Mouse (Mus musculus) C2C12 (cell line): Measurements from ENCODE around the gene Decr2. TPM values are rescaled to one million over a fixed set of nuclear protein-coding genes. Genes with fewer than 3 reads are reported as not detected.
A peak's percentile ranks its signal among the peaks of the same experiment; 100 is the strongest.
"Not testable (repeated sequence)": the region's sequence is repeated elsewhere in the genome, so short reads cannot be mapped to it uniquely, and the experiment has no call there.

Experiments
- H3K27me3 ChIP-seq: one replicate; pipeline ENCODE4 v1.6.1; 2011; ENCODE audit not compliant: control insufficient read depth, insufficient read depth, insufficient read length
- H3K36me3 ChIP-seq: one replicate; pipeline ENCODE4 v1.6.1; 2011; ENCODE audit not compliant: control insufficient read depth, insufficient read depth
- H3K4me3 ChIP-seq: one replicate; pipeline ENCODE4 v1.5.1; 2011; ENCODE audit warnings: mild to moderate bottlenecking, control low read depth; ENCODE audit not compliant: poor library complexity, insufficient read depth, severe bottlenecking
- H3K79me2 ChIP-seq: one replicate; pipeline ENCODE4 v1.6.1; 2011; ENCODE audit not compliant: control insufficient read depth, insufficient read depth
- H3K79me3 ChIP-seq: one replicate; pipeline ENCODE4 v1.6.1; 2011; ENCODE audit warnings: low read depth, control low read depth
- H3ac ChIP-seq: one replicate; pipeline ENCODE3; 2011; ENCODE audit warnings: low read depth; ENCODE audit not compliant: control insufficient read depth, insufficient read length
- CEBPB ChIP-seq: IDR thresholded peaks from one replicate; pipeline ENCODE4 v1.6.1; 2011; ENCODE audit warnings: low read depth, mild to moderate bottlenecking, control low read depth, moderate library complexity
- CTCF ChIP-seq: IDR thresholded peaks from one replicate; pipeline ENCODE4 v1.5.1; 2011; ENCODE audit not compliant: control insufficient read depth, insufficient read depth, insufficient read length
- FOSL1 ChIP-seq: IDR thresholded peaks from one replicate; pipeline ENCODE4 v1.8.0; 2011; ENCODE audit warnings: mild to moderate bottlenecking, low read length; ENCODE audit not compliant: poor library complexity, insufficient read depth, severe bottlenecking
- MAX ChIP-seq: IDR thresholded peaks from one replicate; pipeline ENCODE4 v1.6.1; 2011; ENCODE audit warnings: mild to moderate bottlenecking, control low read depth
- MYOD1 ChIP-seq: IDR thresholded peaks from one replicate; pipeline ENCODE4 v1.6.1; 2011; ENCODE audit warnings: low read depth; ENCODE audit not compliant: control insufficient read depth, insufficient read length
- MYOG ChIP-seq: IDR thresholded peaks from one replicate; pipeline ENCODE4 v1.6.1; 2011; ENCODE audit not compliant: control insufficient read depth, insufficient read length; ENCODE audit errors: extremely low read depth
- USF1 ChIP-seq: IDR thresholded peaks from one replicate; pipeline ENCODE4 v1.6.1; 2011; ENCODE audit warnings: low read depth, mild to moderate bottlenecking, control low read depth, moderate library complexity
- polyA plus RNA-seq: library from polyadenylated mRNA; unstranded; fragments of >200 nt; fragmentation: generic; extraction: Trizol; gene quantifications from one replicate; pipeline ENCODE4 v1.2.1, GENCODE M21; 2012; ENCODE audit warnings: missing spikeins

Gene Decr2
- polyA plus RNA-seq, 1 experiment: 3.9 TPM

DNA sequence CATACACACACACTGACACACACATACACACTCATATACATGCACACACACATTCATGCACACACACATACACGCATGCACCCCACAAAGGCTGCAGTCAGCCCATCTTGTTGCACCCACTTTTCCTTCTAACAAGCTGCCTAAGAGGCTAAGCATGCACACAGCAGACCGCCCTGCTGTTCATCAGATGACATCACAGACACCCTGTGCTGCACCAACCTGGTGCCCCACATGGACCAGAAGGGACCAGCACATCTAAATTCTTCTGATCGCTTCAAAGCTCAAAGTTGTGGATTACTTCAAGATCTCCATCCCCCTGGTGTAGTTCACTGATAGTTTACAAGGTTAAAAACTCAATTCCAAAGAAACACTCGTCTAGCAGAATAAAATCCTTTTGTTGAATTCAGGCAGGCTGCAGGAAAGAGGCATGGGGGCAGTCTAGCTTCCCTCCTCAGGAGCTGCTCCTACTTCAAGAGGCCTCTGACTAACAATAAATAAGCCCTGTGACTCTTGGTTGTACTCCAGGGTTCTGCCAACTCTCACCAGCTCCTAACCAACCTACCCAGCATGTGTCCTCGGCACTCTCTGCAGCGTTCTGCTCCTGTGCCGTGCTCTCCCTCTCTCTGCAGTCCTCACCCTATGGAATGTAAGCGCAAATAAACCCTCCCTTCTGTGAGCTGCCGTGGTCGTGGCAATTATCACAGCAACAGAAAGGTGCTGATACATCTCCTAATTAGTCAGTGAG is 43.7 kb downstream of the Decr2 start:
- TF ChIP-seq USF1 (no peak), MAX (no peak), MYOD1 (no peak), FOSL1 (no peak), CTCF (no peak), MYOG (no peak), CEBPB (no peak)
- H3K79me3 ChIP-seq: peaks cover 4% of the 10 kb centered on the region

DNA sequence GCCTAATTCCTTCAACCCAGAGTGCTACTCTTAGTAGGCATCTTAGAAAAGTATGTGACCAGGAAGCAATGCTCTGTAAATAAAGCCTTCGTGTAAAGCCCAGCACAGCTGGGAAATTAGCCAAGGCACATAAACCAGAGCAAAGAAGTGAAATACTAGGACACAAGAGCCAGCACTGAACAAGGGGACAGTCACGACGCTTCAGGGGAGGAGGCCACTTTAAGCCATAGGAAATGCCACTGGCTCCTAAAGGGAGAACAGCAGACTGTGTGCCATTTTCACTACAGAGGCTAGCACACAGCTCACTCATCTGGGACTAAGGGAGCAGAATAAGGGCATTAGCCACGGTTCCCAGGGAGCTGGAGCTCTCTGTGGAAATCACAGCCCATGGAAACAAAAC is 44.9 kb downstream of the Decr2 start:
- Histone ChIP-seq H3K4me3 (no peak overlapping the region), H3ac (no peak overlapping the region), H3K36me3 (no peaks in the 10 kb centered on the region), H3K27me3 (no peaks in the 10 kb centered on the region), H3K79me2 (peaks cover 29% of the 10 kb centered on the region), H3K79me3 (peaks cover 4% of the 10 kb centered on the region)
- TF ChIP-seq FOSL1 (no peak), USF1 (no peak), MYOD1 (no peak), MAX (no peak), CEBPB (no peak), MYOG (no peak), CTCF (no peak)

More for the DNA sequence above, 43.7 kb downstream of the Decr2 start:
- Histone ChIP-seq H3K4me3 (no peak overlapping the region), H3K27me3 (no peaks in the 10 kb centered on the region), H3K36me3 (no peaks in the 10 kb centered on the region), H3ac (no peak overlapping the region), H3K79me2 (peaks cover 33% of the 10 kb centered on the region)

DNA sequence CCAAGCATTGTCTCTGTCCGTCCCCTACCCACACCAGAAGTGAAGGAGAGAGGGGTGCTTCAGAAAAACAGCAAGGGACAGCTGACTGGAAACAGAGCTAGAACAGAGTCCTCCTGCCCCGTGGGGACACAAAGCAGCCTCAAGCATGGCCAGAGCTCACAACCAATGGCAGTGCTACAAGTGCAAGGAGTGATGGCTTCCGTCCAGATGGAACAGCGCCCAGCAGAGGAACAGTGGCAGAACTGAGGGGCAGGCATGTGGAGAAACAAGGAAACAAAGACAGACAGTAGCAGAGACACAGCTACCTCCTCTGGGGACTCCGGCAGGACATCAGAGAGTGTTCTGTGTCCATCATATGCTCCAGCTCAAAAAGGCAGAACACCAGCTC is 46.9 kb downstream of the Decr2 start:
- TF ChIP-seq USF1 (no peak), FOSL1 (no peak), CEBPB (no peak), MYOD1 (no peak), MAX (no peak), MYOG (no peak), CTCF (no peak)
- no peak overlapping the region for H3K4me3 ChIP-seq
- peaks cover 39% of the 10 kb centered on the region for H3K79me2 ChIP-seq
- H3ac ChIP-seq: no peak overlapping the region
- no peaks in the 10 kb centered on the region for H3K36me3 ChIP-seq
- H3K27me3 ChIP-seq: no peaks in the 10 kb centered on the region
- H3K79me3 ChIP-seq: peaks cover 4% of the 10 kb centered on the region

DNA sequence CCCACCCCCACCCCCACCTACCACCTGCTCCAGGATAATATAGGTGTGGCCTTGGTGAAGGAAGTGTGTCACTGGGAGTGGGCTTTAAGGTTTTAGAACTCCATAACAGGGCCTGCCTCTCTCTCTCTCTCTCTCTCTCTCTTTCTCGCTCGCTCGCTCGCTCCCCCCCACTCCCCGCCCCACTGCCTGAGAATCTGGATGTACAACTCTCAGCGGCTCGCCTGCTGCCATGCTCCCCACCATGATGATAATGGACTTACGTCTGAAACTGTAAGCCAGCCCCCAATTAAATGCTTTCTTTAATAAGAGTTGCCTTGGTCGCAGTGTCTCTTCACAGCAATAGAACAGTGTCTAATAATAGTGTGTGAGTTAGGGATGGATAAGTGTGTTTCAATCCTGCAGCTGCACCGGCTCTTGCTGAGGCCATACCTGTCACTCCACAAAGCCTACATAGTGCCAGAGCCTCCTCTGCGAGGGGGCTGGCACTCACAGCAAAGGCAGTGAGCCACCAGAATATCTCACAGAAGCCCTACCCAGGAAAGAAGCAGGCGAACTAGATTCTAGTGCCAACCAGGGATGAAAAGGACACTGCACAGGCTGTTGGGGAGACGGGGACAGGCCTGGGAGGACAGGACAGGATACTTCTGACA is 47.4 kb downstream of the Decr2 start:
- Histone ChIP-seq H3K27me3 (no peaks in the 10 kb centered on the region), H3ac (no peak overlapping the region), H3K36me3 (no peaks in the 10 kb centered on the region), H3K79me2 (peaks cover 38% of the 10 kb centered on the region), H3K4me3 (no peak overlapping the region), H3K79me3 (peaks cover 5% of the 10 kb centered on the region)
- TF ChIP-seq FOSL1 (no peak), MYOG (no peak), CTCF (no peak), CEBPB (no peak), MYOD1 (no peak), MAX (no peak), USF1 (no peak)

DNA sequence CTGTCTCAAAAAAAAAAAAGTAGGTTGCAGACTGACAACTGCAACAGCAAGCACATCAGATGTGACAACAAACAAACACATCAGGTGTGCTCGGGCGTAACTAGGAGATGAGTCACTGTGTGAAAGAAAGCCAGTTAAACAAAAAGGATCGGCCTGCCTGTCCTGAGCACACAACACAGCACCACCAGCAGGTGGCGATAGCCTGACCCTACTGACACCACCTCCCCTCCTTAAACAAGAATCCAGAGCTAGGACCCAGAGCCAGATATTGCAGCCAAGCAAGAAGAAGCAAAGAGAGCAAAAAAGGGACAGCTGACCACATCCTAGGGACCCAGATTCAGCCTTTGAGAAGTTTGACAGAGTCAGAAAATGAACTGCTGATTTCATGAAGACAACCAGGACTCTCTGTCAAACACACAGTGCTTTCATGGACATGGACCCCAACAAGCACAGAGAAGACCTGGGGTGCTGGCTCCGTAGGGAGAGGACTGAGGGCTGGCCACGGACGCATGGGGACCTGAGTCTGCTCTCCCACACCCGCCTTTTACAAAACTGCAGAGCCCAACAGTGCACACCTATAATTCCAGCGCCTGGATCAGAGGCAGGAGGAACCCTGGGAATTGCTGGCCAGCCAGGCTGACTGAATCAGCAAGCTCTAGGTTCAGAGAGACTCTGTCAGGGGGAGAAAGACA is 48.9 kb downstream of the Decr2 start:
- no peak for TF ChIP-seq FOSL1
- TF ChIP-seq MYOD1: no peak
- peak; percentile 81 for TF ChIP-seq CTCF
- no peak for TF ChIP-seq USF1
- Histone ChIP-seq H3K27me3 (no peaks in the 10 kb centered on the region), H3K4me3 (no peak overlapping the region), H3K79me3 (peaks cover 4% of the 10 kb centered on the region), H3K36me3 (no peaks in the 10 kb centered on the region), H3K79me2 (peaks cover 35% of the 10 kb centered on the region), H3ac (no peak overlapping the region)

DNA sequence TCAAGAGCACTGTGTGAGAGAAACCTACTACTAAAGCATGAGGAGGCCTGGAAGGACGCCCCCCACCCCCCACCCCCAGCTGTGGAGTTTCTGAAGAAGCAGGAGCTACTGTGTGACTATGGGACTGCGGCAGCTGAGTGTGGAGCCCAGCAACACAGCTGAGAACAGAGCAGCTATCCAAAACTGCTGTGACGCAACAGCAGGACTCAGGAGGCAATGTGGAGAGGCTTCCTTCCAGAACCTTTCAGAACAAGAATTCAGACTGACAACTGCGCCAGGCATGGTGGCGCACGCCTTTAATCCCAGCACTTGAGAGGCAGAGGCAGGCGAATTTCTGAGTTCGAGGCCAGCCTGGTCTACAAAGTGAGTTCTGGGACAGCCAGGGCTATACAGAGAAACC is 49.4 kb downstream of the Decr2 start:
- not testable (repeated sequence) for H3ac ChIP-seq, H3K27me3 ChIP-seq, H3K36me3 ChIP-seq, H3K4me3 ChIP-seq, H3K79me3 ChIP-seq
- H3K79me2 ChIP-seq: peaks cover 34% of the 10 kb centered on the region
